Comparison of ENCODE assay signal across 8 mouse cellular contexts in the genomic region with DNA sequence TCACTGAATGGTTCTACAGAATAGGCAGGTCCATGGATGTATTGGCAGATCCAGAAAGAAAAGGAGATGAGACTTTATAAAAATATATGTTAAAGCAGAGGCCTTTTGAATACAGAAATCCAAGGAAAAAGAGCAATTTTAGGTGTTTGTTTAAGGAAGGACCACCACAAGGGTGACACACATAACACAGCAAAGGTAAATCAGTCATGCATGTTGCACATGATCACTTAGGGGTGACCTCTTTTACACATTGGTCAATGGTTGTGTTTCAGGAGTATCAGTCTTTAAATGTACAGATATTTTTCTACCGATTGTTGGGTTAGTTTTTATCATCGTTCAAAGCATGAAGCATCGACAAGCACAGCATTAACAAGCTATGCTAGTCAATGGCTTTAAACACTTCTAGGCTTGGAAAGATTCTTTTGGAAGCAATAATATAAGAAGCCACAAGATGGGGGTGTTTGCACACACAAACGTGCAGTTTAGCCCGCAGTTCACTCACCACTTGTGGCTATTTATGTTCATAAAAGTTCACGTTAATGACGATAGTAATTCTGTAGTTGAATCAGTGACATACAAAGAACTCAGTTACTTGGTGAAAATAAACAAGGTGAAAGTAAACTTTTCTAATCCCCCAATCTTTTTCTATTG. TPM values are rescaled to one million over a fixed set of nuclear protein-coding genes. Genes with fewer than 3 reads are reported as not detected.
DNase-seq lines count a peak whose midpoint lies in the region; ATAC-seq and TF ChIP-seq lines count a peak whose summit lies in the region.

No protein-coding gene starts in this region.

- no peaks in the 10 kb centered on the region for H3K36me3 ChIP-seq in kidney, adult 2 months (ENCODE audit: control insufficient read depth, insufficient read depth, low read length)

- intact Hi-C loops in left cerebral cortex, adult 2 months (cut with DNase I): loop anchor here (1.0 to 2.0 kb wide), 3 partner anchors 129 to 181 kb away; no protein-coding TSS in a partner anchor

- TF ChIP-seq CTCF in kidney, adult 2 months (conservative IDR thresholded peaks at IDR 0.05; ENCODE audit: insufficient read depth, insufficient read length, low read depth, low read length): 0 out of 2 replicates have a peak, but pooled peaks have one; percentile 27
- peak; percentile 75 for TF ChIP-seq CTCF in left cerebral cortex, adult 2 months (IDR thresholded peaks at IDR 0.05)

- DNase-seq in kidney, adult 2 months: peak; percentile 22
- DNase-seq in kidney, postnatal 25 days: no peak
- DNase-seq in ES-CJ7 (ENCODE audit: low read depth, low spot score): peak; percentile 21
- peak; percentile 78 for DNase-seq in embryo, embryonic 10.5 days (ENCODE audit: low spot score)
- DNase-seq in left cerebral cortex, adult 2 months (ENCODE audit: extremely low spot score in 1 of 2, low spot score in 2 of 2): peak in 1 of 2 experiments; percentile 17
- no peak for DNase-seq in testis, postnatal 10 days (ENCODE audit: low spot score)
- no peak for DNase-seq in gastrocnemius, adult 18-20 months (ENCODE audit: low spot score)

- no peak for TF ChIP-seq POLR2A in kidney, adult 2 months (IDR thresholded peaks at IDR 0.05; ENCODE audit: low read depth, low read length)

- no peaks in the 10 kb centered on the region for H3K4me1 ChIP-seq in kidney, adult 2 months (ENCODE audit: control insufficient read depth, insufficient read depth, low read length)

- H3K27ac ChIP-seq in kidney, adult 2 months (ENCODE audit: insufficient read depth, low read depth, low read length): no peak overlapping the region
- no peak overlapping the region for H3K27ac ChIP-seq in left cerebral cortex, adult 2 months

- no peaks in the 10 kb centered on the region for H3K27me3 ChIP-seq in kidney, adult 2 months (replicated peaks; ENCODE audit: control insufficient read depth, insufficient read depth, low read length)

- no peak for ATAC-seq in erythroid progenitor cell, adult 5-6 weeks (replicated peaks; ENCODE audit: low FRiP score, poor library complexity, severe bottlenecking)

- no peak overlapping the region for H3K4me3 ChIP-seq in kidney, adult 2 months (ENCODE audit: insufficient read depth, low read depth, low read length)
- no peak overlapping the region for H3K4me3 ChIP-seq in left cerebral cortex, adult 2 months

- WGBS in kidney, adult 2 months: 28% methylated on average over 7 of the region's 7 CpGs

RNA-seq across cellular contexts. Expression of gene Reg3b, which starts 38.4 kb away (rescaled TPM):
- polyA plus RNA-seq in kidney, adult 2 months (2012; rRNA removed): not detected in 2 replicates
- total RNA-seq in left cerebral cortex, adult 2 months (2021): not detected
- total RNA-seq in erythroid progenitor cell, adult 5-6 weeks (2015; ENCODE audit: low replicate concordance): not detected in 2 replicates
- not detected in 2 replicates for total RNA-seq in erythroid progenitor cell, adult 5-6 weeks (2017; ENCODE audit: low replicate concordance)
- total RNA-seq in gastrocnemius, adult 18-20 months (2021): not detected

RNA-seq across cellular contexts. Expression of gene Reg3d, which starts 46.6 kb away (rescaled TPM):
- not detected in 2 replicates for polyA plus RNA-seq in kidney, adult 2 months (2012; rRNA removed)
- not detected for total RNA-seq in left cerebral cortex, adult 2 months (2021)
- total RNA-seq in erythroid progenitor cell, adult 5-6 weeks (2015; ENCODE audit: low replicate concordance): not detected in 2 replicates
- total RNA-seq in erythroid progenitor cell, adult 5-6 weeks (2017; ENCODE audit: low replicate concordance): not detected in 2 replicates
- not detected for total RNA-seq in gastrocnemius, adult 18-20 months (2021)

RNA-seq across cellular contexts. Expression of gene Reg3a, which starts 48.5 kb away (rescaled TPM):
- not detected in 2 replicates for polyA plus RNA-seq in kidney, adult 2 months (2012; rRNA removed)
- total RNA-seq in left cerebral cortex, adult 2 months (2021): not detected
- total RNA-seq in erythroid progenitor cell, adult 5-6 weeks (2015; ENCODE audit: low replicate concordance): not detected in 2 replicates
- total RNA-seq in erythroid progenitor cell, adult 5-6 weeks (2017; ENCODE audit: low replicate concordance): not detected in 2 replicates
- not detected for total RNA-seq in gastrocnemius, adult 18-20 months (2021)

Comparison
In these comparisons a context has a peak if more than half of its experiments do, and no peak if none do; other contexts are left out.
1. DNase-seq: peak in kidney, adult 2 months (single experiment), ES-CJ7 (single experiment) and embryo, embryonic 10.5 days (single experiment); none in kidney, postnatal 25 days (0 of 2), testis, postnatal 10 days (single experiment) and gastrocnemius, adult 18-20 months (single experiment).